Mouse (Mus musculus): Measurements from ENCODE around the gene Rab3gap2. TPM values are rescaled to one million over a fixed set of nuclear protein-coding genes. Genes with fewer than 3 reads are reported as not detected.

Rab3gap2 gene
- polyA plus RNA-seq, 1 experiment from 2014 or later, result 20.9 TPM

DNA sequence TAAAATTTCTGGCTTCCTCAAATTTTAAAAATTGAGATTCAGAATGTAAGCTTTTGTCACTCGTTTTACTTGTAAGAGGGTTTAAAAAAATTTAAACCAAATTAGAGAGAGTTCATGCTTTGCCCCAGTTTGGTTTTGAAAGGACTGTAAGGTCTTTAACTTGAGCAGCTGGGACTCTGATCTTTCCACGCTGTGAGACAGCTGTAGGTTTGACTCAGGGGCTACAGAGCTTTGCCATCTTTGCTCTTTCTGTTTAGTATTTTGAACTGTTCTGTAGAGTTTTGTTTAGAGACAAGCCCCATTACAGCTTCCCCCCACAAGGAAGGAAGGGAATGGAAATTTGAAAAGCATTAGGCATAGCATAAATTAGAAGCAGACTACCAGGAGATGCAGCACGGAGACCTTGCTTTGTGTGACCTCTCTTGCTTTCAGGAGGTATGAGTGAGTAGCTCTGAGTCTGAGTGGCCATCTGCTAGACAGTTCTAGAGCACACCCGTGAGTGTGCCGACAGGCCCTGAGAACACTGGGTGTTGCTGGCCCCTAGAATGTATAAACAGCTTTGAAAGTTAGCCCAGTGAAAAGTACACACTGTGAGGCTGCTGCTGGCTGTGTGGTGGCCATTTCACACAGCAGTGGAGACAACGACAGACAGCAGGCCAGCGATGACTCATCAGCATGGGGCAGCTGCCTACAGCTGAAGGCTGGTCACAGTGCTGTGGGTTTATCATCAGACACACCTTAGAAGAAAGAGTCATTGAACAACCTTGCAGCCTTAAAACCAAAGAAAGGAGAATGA, 25.7 kb downstream of the Rab3gap2 start:
- Histone ChIP-seq H3K4me1 (peaks cover 18% of the 10 kb centered on the region), H3K36me3 (peaks cover 23% of the 10 kb centered on the region), H3K4me2 (no peak overlapping the region), H3K4me3 (replicated peaks) (no peak overlapping the region), H3K9me3 (replicated peaks) (no peaks in the 10 kb centered on the region), H3K9ac (no peak overlapping the region), H3K27me3 (no peaks in the 10 kb centered on the region), H3K27ac (peak overlapping the region; percentile 56; the same call in 1 of the 2 replicates)
- ATAC-seq (replicated peaks; ENCODE audit: low FRiP score), result peak; percentile 54; the same call in 1 of the 2 replicates
- 64% methylated on average over 7 of the region's 7 CpGs for WGBS

DNA sequence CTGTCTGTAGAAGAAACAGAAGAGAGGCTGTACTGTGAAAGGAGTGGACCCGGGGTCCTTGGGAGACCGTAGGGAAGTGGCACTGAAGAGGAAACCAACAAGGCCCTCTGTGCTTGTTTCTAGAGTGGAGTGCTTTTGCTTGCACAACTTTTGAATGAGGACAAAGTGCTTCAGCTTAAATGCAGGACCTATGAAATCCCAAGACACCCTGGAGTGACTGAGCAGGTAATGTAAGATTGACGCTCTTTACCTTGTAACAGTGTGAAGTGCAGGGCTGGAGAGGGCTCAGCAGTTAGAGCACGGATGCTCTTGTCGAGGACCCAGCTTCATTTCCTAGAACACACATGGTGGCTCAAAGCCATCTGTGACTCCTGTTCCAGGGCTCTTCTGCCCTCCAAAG, 31.9 kb downstream of the Rab3gap2 start:
- Histone ChIP-seq H3K4me3 (replicated peaks) (no peak overlapping the region), H3K9ac (no peak overlapping the region), H3K9me3 (replicated peaks) (no peaks in the 10 kb centered on the region), H3K27me3 (no peaks in the 10 kb centered on the region), H3K36me3 (peaks cover 52% of the 10 kb centered on the region), H3K4me2 (no peak overlapping the region), H3K27ac (no peak overlapping the region), H3K4me1 (no peaks in the 10 kb centered on the region)
- ATAC-seq (replicated peaks; ENCODE audit: low FRiP score), result no peak
- WGBS, result 93% methylated on average over 5 of the region's 5 CpGs

DNA sequence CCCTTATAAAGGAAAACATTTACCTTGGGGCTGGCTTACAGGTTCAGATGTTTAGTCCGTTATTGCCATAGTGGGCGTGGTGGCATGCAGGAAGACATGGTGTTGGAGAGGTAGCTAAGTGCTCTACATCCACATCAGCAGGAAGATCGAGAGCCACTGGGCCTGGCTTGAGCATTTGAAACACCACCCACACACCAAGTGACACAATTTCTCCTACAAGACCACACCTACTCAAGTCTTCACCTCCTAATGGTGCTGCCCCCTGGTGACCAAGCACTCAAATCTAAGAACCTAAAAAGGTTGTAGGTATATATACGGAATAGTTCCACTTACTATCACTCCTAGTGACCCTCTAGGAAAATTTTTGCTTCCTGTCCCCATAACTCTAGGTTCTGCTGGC, 32.6 kb downstream of the Rab3gap2 start:
- 84% methylated on average over 4 of the region's 4 CpGs for WGBS
- H3K9ac ChIP-seq, result no peak overlapping the region
- no peak overlapping the region for H3K27ac ChIP-seq
- no peak overlapping the region for H3K4me2 ChIP-seq
- no peak for ATAC-seq (replicated peaks; ENCODE audit: low FRiP score)
- no peaks in the 10 kb centered on the region for H3K9me3 ChIP-seq (replicated peaks)
- no peaks in the 10 kb centered on the region for H3K4me1 ChIP-seq
- no peaks in the 10 kb centered on the region for H3K27me3 ChIP-seq
- H3K36me3 ChIP-seq, result peaks cover 59% of the 10 kb centered on the region
- H3K4me3 ChIP-seq (replicated peaks), result no peak overlapping the region

DNA sequence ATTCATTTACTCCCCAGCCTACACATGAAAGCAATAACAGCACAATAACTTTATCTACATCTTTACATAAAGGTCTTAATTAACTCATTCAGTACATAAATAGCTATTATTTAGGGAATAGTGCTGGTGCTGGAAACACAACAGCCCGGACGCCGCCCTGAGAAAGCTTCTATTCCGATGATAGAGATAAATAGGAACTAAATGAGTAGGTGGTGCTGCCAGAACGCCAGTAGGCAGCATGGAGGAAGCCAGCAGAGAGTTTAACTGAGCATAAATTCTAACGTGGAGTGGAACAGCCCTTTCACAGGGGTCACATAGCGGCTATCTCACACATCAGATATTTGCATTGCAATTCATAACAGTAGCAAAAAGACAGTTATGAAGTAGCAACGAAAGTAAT, 39.1 kb downstream of the Rab3gap2 start:
- no peak for ATAC-seq (replicated peaks; ENCODE audit: low FRiP score)
- H3K4me1 ChIP-seq, result peaks cover 13% of the 10 kb centered on the region
- H3K4me2 ChIP-seq, result no peak overlapping the region
- H3K4me3 ChIP-seq (replicated peaks), result no peak overlapping the region
- no peak overlapping the region for H3K27ac ChIP-seq
- H3K9me3 ChIP-seq (replicated peaks), result no peaks in the 10 kb centered on the region
- H3K27me3 ChIP-seq, result no peaks in the 10 kb centered on the region
- 83% methylated on average over 8 of the region's 8 CpGs for WGBS
- no peak overlapping the region for H3K9ac ChIP-seq
- H3K36me3 ChIP-seq, result peaks cover 85% of the 10 kb centered on the region

DNA sequence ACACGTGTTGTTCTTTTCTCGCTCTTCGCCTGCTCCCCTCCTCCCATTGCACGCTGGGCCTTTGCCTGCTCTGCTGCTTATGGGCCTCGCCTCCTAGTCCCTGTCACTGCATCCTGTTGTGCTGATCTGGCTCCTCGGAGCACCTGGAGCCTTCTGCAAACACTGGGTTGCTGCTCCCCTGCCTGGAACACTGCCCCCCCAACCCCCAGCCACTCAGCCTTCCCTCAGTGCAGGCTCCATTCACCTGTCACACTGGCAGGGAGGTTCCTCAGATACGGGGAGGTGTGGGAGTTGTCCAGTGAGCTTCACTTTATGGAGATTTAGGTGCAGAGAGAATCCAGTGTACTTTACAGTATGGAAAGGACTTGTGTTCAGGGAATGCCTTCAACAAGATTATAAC, 41.5 kb downstream of the Rab3gap2 start:
- peak; percentile 35; the same call in 1 of the 2 replicates for ATAC-seq (replicated peaks; ENCODE audit: low FRiP score)
- 48% methylated on average over 7 of the region's 7 CpGs for WGBS
- Histone ChIP-seq H3K9me3 (replicated peaks) (no peaks in the 10 kb centered on the region), H3K27me3 (no peaks in the 10 kb centered on the region), H3K4me1 (peaks cover 15% of the 10 kb centered on the region), H3K9ac (no peak overlapping the region), H3K36me3 (peaks cover 86% of the 10 kb centered on the region), H3K27ac (no peak overlapping the region), H3K4me2 (no peak overlapping the region), H3K4me3 (replicated peaks) (no peak overlapping the region)

DNA sequence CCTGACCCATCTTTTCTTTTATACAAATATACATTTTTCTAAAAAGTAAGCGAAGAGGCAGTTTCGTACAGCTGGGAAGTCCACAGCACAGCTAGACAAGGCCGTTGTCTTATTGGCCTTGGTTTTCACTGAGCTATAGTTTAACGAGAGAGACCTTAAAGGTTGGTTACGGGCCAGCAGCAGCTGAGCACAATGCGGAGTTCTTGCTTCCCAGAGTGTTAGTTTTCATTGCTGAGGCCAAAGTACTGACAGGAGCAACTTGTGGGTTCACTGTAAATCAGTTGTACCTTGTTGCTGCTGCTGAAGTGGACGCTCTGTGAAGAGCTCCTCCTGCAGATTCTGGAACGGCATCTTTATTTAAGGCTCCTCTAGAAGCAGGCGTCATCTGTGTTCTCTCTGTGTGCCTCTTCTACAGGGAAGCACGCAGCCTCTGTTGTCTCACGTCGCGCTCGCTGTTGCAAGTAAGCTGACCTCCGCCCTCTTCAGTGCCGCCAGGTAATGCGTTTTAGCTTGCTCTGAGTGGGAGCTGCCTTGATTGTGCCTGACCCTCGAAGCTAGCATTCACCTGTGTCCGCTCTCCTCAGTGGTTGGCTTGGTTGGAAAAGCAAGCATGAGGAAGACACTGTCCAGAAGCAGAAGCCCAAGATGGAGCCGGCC, 43.6 kb downstream of the Rab3gap2 start:
- WGBS, result 53% methylated on average over 20 of the region's 20 CpGs
- H3K4me2 ChIP-seq, result no peak overlapping the region
- peaks cover 15% of the 10 kb centered on the region for H3K4me1 ChIP-seq
- ATAC-seq (replicated peaks; ENCODE audit: low FRiP score), result peak; percentile 38; the same call in 1 of the 2 replicates
- H3K4me3 ChIP-seq (replicated peaks), result no peak overlapping the region
- peaks cover 87% of the 10 kb centered on the region for H3K36me3 ChIP-seq
- H3K9me3 ChIP-seq (replicated peaks), result no peaks in the 10 kb centered on the region
- no peak overlapping the region for H3K9ac ChIP-seq
- peak overlapping the region; percentile 61 for H3K27ac ChIP-seq
- no peaks in the 10 kb centered on the region for H3K27me3 ChIP-seq

DNA sequence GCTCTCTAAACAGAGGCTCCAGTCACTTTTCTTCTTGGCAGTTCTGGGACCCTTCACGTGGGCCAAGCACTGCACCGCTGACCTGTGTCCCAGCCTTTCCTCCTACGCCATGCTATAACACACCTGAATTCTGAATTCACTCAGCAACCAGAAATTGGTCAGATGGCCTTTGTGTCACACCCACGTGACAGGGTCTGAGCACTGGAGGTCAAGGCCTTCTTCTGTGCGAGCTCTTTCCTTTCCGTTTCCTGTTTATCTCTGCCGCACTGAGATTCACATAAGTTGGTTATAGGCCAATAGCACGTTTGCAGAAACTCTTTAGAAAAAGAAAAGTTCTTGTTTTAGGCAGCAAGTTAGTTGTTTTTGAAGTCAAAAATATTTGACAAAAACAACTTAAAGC, 44.8 kb downstream of the Rab3gap2 start:
- no peak overlapping the region for H3K4me2 ChIP-seq
- H3K4me1 ChIP-seq, result peaks cover 15% of the 10 kb centered on the region
- 73% methylated on average over 8 of the region's 8 CpGs for WGBS
- no peak overlapping the region for H3K27ac ChIP-seq
- ATAC-seq (replicated peaks; ENCODE audit: low FRiP score), result no peak
- H3K4me3 ChIP-seq (replicated peaks), result no peak overlapping the region
- no peaks in the 10 kb centered on the region for H3K9me3 ChIP-seq (replicated peaks)
- H3K9ac ChIP-seq, result no peak overlapping the region
- H3K36me3 ChIP-seq, result peaks cover 85% of the 10 kb centered on the region
- no peaks in the 10 kb centered on the region for H3K27me3 ChIP-seq

DNA sequence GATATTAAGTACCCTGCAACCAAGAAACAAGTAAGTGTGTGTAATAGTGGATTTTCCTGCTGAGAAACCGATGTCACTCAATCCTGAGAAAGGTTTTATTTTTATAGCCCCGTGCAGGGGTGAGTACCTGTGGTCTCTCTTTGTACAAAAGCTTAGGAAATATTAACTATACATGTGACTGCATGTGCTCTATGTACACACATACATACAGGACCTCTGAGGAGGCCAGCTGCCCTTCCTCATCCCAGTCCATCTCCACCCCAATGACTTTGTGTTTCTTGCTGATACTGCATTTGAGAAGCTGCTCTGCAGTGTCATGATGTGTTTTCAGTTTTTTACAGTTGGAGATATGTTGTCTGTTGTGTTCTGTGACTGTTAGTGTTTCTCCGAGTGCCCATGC, 48.4 kb downstream of the Rab3gap2 start:
- no peak overlapping the region for H3K4me3 ChIP-seq (replicated peaks)
- no peak for ATAC-seq (replicated peaks; ENCODE audit: low FRiP score)
- H3K4me1 ChIP-seq, result peaks cover 6% of the 10 kb centered on the region
- peaks cover 82% of the 10 kb centered on the region for H3K36me3 ChIP-seq
- no peak overlapping the region for H3K27ac ChIP-seq
- H3K27me3 ChIP-seq, result no peaks in the 10 kb centered on the region
- no peak overlapping the region for H3K4me2 ChIP-seq
- 90% methylated on average over 3 of the region's 3 CpGs for WGBS
- H3K9me3 ChIP-seq (replicated peaks), result no peaks in the 10 kb centered on the region
- H3K9ac ChIP-seq, result no peak overlapping the region

DNA sequence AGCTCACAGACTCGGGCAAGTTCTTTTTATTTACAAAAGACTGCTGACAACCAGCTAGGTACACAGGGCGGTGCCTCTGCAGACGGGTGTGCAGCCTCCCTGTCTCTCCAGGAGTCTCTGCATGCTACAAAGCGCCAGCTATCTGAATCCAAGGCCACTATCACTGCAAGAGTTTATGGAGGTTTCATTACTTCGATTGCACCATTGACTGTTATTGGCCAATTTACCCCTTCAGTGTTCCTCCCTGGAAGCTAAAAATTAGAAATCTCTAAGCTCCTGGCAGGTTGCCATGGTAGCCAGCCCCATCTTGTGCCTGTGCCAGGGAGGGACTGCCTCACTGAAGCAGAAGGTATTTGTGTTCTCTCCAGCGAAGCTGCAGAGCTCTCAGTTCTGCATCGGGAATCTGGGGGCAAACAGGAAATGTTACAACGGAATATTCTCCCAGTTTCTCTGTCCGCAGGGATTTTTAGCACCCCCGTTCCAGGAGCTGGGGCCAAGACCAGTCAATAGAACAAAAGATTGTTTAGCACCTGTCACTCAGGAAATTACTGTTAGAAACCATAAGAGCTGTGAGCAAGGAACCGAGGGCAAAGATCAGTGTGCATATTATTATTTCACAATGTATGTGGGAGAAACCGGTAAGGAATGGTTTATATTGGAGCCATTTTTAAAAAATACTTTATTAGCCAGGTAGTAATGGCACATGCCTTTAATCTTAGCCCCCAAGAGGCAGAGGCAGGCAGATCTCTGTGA, 49.4 kb downstream of the Rab3gap2 start:
- peaks cover 76% of the 10 kb centered on the region for H3K36me3 ChIP-seq
- H3K4me1 ChIP-seq, result no peaks in the 10 kb centered on the region
- H3K27me3 ChIP-seq, result no peaks in the 10 kb centered on the region
- H3K4me2 ChIP-seq, result no peak overlapping the region
- WGBS, result 74% methylated on average over 12 of the region's 12 CpGs
- no peak overlapping the region for H3K4me3 ChIP-seq (replicated peaks)
- H3K9me3 ChIP-seq (replicated peaks), result no peaks in the 10 kb centered on the region
- H3K27ac ChIP-seq, result no peak overlapping the region
- H3K9ac ChIP-seq, result no peak overlapping the region
- no peak for ATAC-seq (replicated peaks; ENCODE audit: low FRiP score)

DNA sequence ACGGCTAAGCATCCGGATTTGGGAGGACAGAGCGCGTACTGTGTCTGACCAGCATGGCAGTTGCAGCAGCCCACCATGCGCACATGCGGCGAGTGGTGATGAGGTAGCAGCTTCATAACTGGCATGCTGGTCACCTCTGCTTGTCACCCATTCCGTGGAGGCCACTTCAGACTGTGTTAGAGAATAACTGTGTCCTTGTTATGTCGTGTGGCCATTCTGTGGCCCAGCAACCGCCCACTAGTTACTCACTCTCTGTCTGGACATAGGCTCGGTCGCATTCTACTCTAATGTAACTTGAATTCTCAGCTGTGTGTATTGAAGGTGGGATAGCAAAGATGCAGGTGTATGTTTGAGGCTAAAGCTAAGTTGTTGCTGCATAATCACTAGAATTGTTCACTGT, 51.4 kb downstream of the Rab3gap2 start:
- H3K9ac ChIP-seq, result no peak overlapping the region
- H3K4me2 ChIP-seq, result no peak overlapping the region
- 93% methylated on average over 12 of the region's 12 CpGs for WGBS
- no peak overlapping the region for H3K4me3 ChIP-seq (replicated peaks)
- no peak for ATAC-seq (replicated peaks; ENCODE audit: low FRiP score)
- H3K27me3 ChIP-seq, result no peaks in the 10 kb centered on the region
- no peak overlapping the region for H3K27ac ChIP-seq
- H3K36me3 ChIP-seq, result peaks cover 76% of the 10 kb centered on the region
- no peaks in the 10 kb centered on the region for H3K9me3 ChIP-seq (replicated peaks)
- H3K4me1 ChIP-seq, result no peaks in the 10 kb centered on the region

DNA sequence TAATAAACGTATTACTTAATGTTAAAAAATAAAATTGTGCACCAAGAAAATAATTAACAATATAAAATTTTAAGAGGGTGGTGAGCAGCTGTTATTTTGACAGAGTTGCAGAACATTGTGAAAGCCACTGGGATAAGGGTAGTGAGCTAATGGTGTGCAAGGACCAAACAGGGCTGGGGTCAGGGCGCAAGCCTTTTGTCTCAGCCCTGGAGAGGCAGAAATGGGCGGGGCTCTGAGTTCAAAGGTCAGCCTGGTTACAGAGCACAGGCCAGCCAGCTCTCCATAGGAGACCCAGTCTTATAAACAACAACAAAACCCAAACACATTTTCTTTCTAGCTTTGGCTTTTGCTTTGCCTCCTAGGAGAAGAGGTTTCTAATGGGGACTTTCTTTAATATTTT, 52.8 kb downstream of the Rab3gap2 start:
- Histone ChIP-seq H3K9me3 (replicated peaks) (no peaks in the 10 kb centered on the region), H3K4me2 (no peak overlapping the region), H3K4me1 (no peaks in the 10 kb centered on the region), H3K27me3 (no peaks in the 10 kb centered on the region), H3K27ac (no peak overlapping the region), H3K4me3 (replicated peaks) (no peak overlapping the region), H3K9ac (no peak overlapping the region), H3K36me3 (peaks cover 76% of the 10 kb centered on the region)
- 62% methylated on average over 3 of the region's 3 CpGs for WGBS
- ATAC-seq (replicated peaks; ENCODE audit: low FRiP score), result 0 out of 2 replicates have a peak, but pooled peaks have one; percentile 43

DNA sequence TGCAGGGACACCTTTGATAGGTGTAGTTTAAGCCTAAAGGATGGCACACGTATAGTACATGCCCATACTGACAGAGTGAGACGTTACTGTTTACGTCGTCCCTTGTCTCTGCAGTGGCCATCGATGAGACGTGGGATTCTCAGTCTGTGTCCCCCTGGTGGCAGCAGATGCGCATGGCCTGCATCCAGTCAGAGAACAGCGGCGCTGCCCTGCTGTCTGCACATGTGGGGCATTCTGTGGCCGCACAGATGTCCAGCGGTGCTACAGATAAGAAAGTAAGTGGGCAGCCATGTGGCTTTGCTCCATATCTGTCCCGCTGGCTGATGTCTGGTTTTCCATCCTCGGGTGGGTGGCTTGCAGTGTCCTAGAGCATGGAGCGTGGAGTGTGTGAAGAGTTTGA, 58.6 kb downstream of the Rab3gap2 start:
- H3K27me3 ChIP-seq, result no peaks in the 10 kb centered on the region

More for the DNA sequence above, 58.6 kb downstream of the Rab3gap2 start:
- H3K27ac ChIP-seq, result no peak overlapping the region
- ATAC-seq (replicated peaks; ENCODE audit: low FRiP score), result no peak; the same call in 1 of the 2 replicates
- no peak overlapping the region for H3K4me3 ChIP-seq (replicated peaks)
- 62% methylated on average over 14 of the region's 14 CpGs for WGBS
- H3K4me2 ChIP-seq, result no peak overlapping the region
- H3K9ac ChIP-seq, result no peak overlapping the region
- H3K36me3 ChIP-seq, result peaks cover 89% of the 10 kb centered on the region
- H3K4me1 ChIP-seq, result no peaks in the 10 kb centered on the region
- no peaks in the 10 kb centered on the region for H3K9me3 ChIP-seq (replicated peaks)

Data from kidney, embryonic 15.5 days (tissue).